Mouse (Mus musculus) cerebral cortex, adult 2 months (tissue): ENCODE data around the gene Ggact.

ENCODE experiments used
- WGBS: fragments of 180-500 bp; shearing (Covaris S2); methylation state at CpG from one replicate; pipeline ENCODE4 v1.1.7; 2018; 5-methylcytosine and 5-hydroxymethylcytosine counted together

Gene Ggact

DNA sequence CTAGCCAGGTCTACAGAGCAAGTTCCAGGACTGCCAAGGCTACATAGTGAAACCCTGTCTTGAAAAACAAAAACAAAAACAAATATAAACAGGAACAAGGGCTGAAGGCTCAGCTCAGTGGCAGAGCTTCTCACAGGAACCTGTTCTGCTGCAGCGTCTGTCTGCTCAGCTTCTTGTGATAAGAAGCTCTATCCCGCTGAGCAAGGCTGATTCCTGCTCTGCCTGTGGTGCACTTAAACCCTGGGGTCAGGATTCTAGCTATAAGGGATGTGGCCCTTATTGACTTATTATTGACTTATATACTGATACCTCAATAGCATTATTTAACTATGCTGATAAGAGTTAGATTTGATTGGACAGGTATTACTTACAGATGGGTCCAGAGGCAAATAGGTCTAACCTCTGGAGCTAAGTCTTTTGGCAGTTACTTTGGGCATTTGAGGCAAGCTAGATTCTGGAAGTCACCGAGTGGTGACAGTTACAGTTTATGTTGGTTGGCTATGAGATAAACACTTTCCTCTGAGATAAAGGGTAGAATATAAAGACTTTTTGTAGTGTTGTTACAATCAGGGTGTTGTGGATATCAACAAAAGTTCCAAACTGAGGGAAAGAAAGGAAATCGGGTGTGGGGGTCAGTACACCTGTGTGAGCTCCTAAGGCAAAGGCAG, 48.0 kb downstream of the Ggact start:
- 89% methylated on average over 4 of the region's 4 CpGs for WGBS

DNA sequence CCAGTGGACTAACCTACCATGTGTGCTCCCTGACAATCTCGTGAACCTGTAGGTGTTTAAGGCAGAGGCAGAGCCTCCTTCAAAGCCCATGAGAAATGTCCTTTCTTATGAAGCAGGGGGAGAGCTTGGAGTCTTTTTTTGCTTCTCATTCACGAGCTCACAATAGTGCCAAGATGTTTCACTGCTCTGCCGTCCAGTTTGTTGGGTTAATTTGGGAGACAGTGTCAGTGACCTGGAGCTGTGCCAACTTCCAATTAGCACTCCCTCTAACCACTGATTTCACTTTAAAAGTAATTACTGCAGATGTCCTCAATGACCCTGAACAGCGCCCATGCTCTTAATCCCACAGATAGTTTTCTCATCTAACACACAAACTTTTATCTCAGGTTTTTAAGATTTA, 50.9 kb downstream of the Ggact start:
- 37% methylated on average over 4 of the region's 4 CpGs for WGBS

DNA sequence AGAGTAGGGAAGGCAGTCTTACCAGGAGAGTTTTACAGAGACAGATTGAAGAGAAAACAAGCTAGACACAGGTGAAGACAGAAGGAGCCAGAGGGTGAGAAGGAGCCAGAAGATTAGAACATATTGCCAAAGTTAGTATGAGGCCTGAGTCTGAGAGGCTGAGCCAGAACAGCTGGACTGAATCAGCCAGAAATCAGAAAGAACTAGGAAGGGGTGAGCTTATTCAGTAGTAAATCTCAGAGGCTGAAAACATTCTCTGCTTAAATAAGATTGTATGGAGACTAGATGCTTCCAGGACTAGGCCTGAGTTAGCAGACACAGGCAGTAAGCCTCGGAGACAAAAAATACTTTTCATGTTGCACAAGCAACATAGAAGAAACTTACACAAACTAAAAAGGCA, 53.8 kb downstream of the Ggact start:
- WGBS, result 94% methylated on average over 1 of the region's 1 CpGs

DNA sequence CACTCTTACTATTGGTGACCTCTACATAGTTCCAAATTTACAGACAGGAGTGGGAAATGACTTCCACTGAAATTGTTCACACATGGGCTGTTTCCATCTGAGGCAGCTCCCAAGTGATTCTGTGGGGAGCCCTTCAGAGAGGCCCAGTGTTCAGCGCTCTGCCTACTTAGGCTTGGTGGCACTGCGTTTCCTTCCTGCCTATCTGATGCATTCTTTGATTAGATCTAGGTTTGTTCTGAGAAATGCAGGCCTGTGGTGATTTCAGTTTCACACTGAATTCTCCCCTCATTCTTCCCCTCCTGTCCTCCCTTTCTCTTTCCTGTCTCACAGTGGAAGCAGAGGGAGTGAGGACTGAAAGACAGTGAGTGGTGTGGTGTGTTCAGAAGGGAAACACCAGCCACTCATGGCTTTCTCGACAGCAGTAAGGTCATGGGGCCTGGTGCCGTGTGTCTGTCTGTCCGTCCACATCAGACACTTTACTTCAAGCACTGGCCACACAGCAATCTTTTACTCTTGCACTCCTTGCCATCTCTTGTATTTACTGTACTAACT, 61.0 kb downstream of the Ggact start:
- WGBS, result 90% methylated on average over 5 of the region's 5 CpGs

DNA sequence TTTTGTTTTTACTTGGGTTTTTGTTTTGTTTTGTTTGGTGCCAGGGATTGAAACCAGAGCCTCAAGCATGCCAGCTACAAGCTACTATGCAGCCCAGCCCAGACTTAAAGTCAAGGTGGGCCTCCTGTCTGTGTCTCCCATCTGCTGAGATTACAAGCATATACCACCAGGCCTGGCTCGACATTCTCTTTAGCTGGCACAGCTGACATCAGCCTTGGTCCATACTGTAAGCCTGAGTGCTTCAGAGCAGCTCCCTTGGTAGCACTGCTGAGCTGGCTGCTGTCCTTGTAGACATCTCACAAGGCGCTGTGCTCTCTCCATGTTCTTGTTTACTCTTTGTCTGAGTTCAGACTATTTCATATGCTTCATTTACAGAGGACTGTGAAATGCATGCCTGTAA, 76.5 kb downstream of the Ggact start:
- WGBS, result 70% methylated on average over 2 of the region's 2 CpGs

DNA sequence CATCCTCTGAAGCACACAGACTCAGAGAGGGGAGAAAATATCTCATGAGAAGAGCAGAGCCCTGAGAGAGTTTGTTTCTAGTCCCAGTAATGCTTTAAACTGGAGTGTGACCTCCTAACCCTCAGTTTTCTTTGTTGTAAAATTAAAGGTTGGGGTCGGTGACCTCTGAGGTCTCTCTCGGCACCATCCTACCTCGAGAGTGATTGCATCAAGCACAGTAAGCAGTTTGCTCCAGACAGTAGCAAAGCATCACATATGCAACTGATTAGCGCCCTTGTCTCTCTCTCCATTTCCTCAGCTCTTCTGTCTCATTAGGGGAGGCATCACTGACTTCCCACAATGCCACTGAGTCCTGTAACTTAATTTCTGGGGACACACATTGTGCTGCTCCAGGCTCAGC, 77.3 kb downstream of the Ggact start:
- WGBS, result 72% methylated on average over 4 of the region's 4 CpGs

DNA sequence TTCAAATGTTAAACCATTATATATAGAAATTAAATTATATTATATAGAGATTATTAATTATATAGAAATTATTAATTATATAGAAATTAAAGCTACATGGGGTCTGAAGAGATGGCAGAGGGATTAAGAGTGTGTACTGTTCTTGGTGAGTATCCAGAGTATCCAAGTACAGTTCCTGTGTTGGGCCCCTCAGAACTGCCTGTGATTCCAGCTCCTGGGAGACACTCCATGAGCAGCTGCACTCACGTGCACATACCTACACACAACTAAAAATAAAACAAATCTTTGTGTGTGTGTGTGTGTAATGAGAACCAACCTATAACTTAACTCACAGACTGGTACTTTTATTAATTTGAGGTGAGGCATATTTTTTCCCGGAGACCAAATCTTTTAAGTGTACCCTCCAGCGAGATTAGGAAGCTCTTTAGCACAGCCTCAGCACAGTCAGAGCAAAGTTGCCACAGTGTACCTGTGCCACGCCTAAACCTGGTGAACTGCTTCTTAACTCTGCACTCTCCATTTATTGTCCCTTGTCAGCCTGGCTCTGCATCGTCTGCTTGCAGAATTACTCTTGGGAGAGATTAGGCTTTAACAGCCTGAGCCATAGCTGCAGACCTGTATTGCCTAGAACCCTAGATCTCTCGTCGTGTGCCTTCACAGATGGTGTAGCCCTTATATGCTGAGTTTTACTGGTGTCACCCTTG, 77.9 kb downstream of the Ggact start:
- WGBS, result 87% methylated on average over 7 of the region's 7 CpGs

DNA sequence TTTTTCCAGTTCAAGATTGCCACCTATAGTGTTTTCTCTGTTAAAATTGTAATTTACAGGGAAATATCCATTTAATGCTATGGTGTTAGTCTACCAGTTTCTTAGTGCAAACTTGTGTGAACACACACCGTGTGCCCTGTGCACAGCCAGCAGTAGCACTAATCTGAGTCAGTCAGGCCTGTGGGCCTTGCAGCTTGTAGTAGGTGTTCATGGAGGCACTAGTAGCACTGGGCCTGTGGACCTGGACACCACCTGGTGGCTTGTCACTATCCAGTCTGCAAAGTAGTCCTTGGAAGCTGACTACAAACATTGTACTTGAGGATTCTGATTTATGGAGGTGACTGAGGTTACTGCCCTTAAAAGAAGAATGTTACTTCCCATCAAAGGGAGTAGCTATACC, 78.8 kb downstream of the Ggact start:
- WGBS, result 95% methylated on average over 1 of the region's 1 CpGs

DNA sequence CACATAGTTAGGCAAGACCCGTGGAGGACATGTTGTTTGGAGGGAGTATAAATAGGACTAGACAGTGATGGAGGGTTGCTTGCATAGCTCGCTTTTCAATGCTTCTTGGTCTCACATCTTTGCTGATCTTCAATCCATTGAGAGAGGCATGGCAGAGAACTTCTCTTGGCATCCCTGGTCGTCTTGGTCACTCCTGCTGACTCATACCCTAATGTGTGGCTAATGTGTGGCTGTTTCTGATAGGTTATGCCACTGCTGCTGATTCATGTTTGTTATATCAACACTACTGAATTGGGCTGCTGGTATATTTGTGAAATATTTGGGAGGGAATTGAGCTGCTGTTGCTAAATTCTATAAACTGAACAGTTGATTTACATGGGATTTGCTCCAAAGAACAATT, 79.9 kb downstream of the Ggact start:
- WGBS, result 88% methylated on average over 3 of the region's 3 CpGs

DNA sequence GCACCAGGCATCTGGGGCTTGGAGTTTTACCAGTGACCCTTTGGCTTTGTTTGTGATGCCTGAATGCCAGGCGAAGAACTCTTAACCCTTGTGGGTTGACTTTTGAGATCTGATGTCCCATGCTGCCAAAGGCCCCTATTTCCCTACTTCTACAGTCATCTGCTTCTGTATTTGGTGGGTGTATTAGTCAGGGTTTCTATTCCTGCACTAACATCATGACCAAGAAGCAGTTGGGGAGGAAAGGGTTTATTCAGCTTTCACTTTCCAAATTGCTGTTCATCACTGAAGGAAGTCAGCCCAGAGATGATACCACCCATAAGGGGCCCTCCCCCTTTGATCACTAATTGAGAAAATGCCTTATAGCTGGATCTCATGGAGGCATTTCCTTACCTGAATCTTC, 83.1 kb downstream of the Ggact start:
- 100% methylated on average over 1 of the region's 1 CpGs for WGBS

DNA sequence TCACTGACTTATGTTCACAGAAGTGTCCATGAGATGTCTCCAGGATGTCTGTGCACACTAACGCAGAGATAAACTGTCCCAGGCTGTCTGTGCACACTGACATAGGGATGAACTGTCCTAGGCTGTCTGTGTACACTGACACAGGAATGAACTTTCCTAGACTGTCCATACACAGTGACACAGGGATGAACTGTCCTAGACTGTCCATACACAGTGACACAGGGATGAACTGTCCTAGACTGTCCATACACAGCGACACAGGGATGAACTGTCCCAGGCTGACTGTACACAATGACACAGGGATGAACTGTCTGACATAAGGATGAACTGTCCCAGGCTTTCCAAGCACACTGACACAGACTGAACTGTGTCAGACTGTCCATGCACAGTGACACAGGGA, 88.1 kb downstream of the Ggact start:
- 95% methylated on average over 2 of the region's 2 CpGs for WGBS

DNA sequence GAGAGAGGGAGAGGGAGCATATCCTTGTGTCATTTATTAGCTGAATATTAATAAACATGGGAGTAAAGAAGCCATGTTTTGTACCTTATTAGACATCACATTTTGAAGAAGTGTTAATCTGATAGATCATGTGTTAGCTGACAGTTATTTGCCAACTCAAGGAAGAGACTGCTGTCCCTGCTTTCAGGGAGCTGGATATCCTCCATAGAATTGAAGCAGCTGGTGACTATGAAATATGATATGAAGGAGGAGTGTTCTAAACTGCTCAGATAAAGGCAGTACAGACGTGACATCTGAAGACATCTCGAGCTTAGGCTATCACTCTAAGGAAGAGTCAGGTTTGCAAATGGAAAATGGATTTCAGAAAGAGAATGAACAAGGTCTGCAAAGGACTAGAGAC, 89.8 kb downstream of the Ggact start:
- 82% methylated on average over 2 of the region's 2 CpGs for WGBS

DNA sequence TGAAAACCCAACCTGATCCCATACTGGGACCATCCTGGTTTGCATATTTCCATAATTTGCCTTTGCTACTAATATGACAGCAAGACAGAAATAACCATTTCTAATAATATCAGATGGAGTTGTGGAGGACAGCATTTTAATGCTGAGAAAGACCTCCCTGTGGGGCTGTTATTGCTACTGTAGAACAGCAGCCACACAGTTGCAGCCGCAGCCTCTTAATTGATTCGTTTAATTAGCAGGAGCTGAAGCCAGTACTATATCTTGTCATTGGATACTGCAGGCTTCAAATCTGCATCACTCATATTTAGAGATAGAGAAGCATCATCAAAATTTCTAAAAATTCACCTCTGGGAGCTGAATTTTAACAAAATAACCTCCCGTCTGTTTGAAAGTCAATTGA, 92.6 kb downstream of the Ggact start:
- WGBS, result 87% methylated on average over 3 of the region's 3 CpGs

DNA sequence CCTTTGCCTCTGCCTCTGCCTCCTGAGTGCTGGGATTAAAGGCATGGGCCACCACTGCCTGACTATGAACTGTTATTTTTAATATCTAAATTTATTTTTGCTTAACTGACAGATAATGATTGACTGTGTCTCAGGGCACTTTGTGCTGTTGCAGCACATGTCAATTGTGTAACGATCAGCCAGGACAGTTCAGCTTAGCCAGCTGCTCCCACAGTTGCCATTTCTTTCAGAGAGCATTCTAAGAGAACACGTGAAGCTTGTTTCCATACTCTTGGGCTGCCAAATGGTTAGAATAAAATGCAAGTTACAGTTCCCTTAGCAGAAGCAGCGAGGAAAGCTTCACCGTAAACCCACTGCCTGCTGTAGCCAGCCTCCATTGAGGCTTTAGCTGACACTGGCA, 113.3 kb downstream of the Ggact start:
- WGBS, result 83% methylated on average over 4 of the region's 4 CpGs

DNA sequence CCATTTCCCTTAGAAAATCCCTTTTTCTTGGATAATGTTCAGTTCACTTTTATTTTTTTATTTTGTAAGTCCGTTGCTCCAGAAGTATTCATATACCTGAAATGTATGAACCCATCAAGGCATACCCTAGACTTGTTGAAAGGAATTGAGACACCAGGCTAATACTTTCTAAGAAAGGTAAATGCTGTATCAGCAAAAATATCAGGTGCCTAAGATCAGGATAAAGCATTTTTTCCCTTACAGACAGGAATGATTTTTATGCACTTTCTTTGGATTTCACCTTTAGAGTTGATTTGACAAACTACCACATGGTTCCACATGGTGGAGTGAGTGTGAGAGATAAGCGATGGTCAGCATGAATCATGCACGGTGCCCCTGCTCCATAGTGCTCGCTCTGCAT, 120.2 kb downstream of the Ggact start:
- WGBS, result 99% methylated on average over 4 of the region's 4 CpGs

DNA sequence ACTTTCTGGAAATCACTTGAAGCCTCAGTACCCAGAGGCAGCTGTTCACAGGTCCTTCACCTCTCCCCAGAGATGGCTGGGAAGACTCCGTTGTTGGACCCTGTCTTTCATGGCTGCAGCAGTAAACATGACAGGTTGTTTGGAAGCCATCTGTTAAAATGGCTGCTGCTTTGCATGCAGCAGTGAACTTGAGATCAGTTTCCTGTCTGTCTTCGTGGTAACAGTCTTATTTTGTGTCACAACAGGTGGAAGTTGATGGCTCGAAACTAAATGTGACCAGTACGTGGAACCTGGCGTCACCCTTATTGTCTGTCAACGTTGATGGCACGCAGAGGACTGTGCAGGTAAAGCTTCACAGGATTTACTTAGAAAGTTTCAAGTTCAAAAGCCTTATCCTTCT, 123.4 kb downstream of the Ggact start:
- 90% methylated on average over 7 of the region's 7 CpGs for WGBS

DNA sequence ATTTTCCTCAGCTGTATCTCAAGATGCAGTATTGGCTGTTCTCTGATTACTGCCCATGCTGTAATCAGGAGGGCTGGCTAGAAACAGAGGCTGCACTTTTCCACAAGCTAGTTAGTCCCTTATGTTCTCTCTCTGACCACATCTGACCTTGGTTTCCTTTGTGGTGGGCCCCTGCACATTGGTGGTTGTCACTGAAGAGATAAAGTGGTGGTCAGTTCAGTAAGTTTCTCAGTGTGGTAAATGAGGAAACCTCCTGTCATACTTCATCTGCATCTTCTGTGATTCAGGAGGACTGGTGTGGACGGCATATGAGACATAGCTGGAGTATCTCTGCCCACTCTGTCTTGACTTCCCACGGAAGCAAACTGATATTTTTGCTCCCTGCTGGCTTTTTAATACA, 125.4 kb downstream of the Ggact start:
- 40% methylated on average over 2 of the region's 2 CpGs for WGBS

DNA sequence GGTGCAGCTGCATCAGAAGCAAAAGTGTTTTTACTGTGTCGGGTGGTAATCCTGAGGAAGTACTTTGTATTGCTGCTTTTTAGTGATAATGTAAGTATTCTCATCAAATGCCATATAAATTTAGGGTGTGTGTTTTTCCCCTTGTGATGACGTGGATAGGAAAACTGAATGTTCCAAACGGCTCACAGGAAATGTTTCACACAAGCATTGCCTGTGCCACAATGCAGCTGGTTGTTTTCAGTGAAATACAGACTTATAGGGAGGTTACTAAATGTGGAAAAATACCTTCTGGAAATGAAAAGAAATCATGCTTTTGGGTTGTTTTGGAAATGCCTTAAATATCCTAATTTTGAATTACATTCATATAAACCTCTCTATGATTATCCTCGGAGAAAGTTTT, 128.9 kb downstream of the Ggact start:
- WGBS, result 32% methylated on average over 4 of the region's 4 CpGs

DNA sequence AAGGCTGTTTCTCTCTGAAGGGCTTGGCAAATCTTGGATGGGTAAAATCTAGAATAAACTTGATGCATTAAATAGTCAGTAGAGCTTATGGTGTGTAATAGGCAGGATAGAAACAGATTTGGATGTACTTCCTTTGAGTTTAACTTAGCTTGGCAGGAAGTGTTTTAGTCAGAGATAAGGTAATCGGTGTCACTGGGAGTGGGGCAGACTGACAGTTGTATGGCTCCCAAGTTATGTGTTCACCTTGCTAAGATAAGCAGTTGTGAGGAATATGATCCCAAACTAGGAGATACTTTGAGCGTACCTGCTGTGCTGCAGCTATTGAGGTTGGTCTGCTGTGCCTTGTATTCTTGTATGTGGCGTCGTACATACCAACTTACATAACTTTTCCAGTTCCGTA, 147.1 kb downstream of the Ggact start:
- WGBS, result 90% methylated on average over 5 of the region's 5 CpGs
